Mouse (Mus musculus) megakaryocyte-erythroid progenitor cell, adult 5-6 weeks (primary cell): ENCODE measurements around the gene Oxt. TPM values are rescaled to one million over a fixed set of nuclear protein-coding genes. Genes with fewer than 3 reads are reported as not detected.

Source experiments
- total RNA-seq, 2 experiments: library from RNA; stranded (forward) in 1 of 2; stranded (reverse) in 1 of 2; fragments of 200-1000, 215-1000 nt in 1 of 2; fragments of >200 nt in 1 of 2; fragmentation: Nextera tagmentation in 1 of 2; gene quantifications; 2 replicates each; pipeline ENCODE4 v1.2.3; 2014 to 2017

The Oxt gene
- total RNA-seq, 2 experiments from 2014 or later = not detected

Other genes starting within 250 kb of the Oxt start
- 0.30 and 3.3 TPM in 2 replicates for gene Cpxm1, start 178.6 kb upstream of the Oxt start, total RNA-seq (2014; fragmentation: Nextera tagmentation)
- gene Cpxm1, start 178.6 kb upstream of the Oxt start, total RNA-seq (2017) = 4.0 TPM in 1 of 2 replicates, not detected in the other
- not detected in 2 replicates for gene Gm28372, start 170.9 kb upstream of the Oxt start, total RNA-seq (2014; fragmentation: Nextera tagmentation)
- not detected in 2 replicates for gene Gm28372, start 170.9 kb upstream of the Oxt start, total RNA-seq (2017)
- not detected in 2 replicates for gene 1700020A23Rik, start 170.9 kb upstream of the Oxt start, total RNA-seq (2014; fragmentation: Nextera tagmentation)
- not detected in 2 replicates for gene 1700020A23Rik, start 170.9 kb upstream of the Oxt start, total RNA-seq (2017)
- not detected in 2 replicates for gene Tmem239, start 169.7 kb upstream of the Oxt start, total RNA-seq (2014; fragmentation: Nextera tagmentation)
- gene Tmem239, start 169.7 kb upstream of the Oxt start, total RNA-seq (2017) = not detected in 2 replicates
- gene Vps16, start 151.8 kb upstream of the Oxt start, total RNA-seq (2014; fragmentation: Nextera tagmentation) = 150 and 199 TPM in 2 replicates
- gene Vps16, start 151.8 kb upstream of the Oxt start, total RNA-seq (2017) = 123 and 151 TPM in 2 replicates
- gene Pced1a, start 151.5 kb upstream of the Oxt start, total RNA-seq (2014; fragmentation: Nextera tagmentation) = 5.2 and 7.4 TPM in 2 replicates
- gene Pced1a, start 151.5 kb upstream of the Oxt start, total RNA-seq (2017) = 7.2 and 8.2 TPM in 2 replicates
- 77.0 and 78.4 TPM in 2 replicates for gene Ptpra, start 125.9 kb upstream of the Oxt start, total RNA-seq (2014; fragmentation: Nextera tagmentation)
- gene Ptpra, start 125.9 kb upstream of the Oxt start, total RNA-seq (2017) = 159 and 194 TPM in 2 replicates
- gene Mrps26, start 12.4 kb upstream of the Oxt start, total RNA-seq (2014; fragmentation: Nextera tagmentation) = 101 and 111 TPM in 2 replicates
- 58.3 and 88.6 TPM in 2 replicates for gene Mrps26, start 12.4 kb upstream of the Oxt start, total RNA-seq (2017)
- gene Avp, start 6.4 kb downstream of the Oxt start, total RNA-seq (2014; fragmentation: Nextera tagmentation) = not detected in 2 replicates
- gene Avp, start 6.4 kb downstream of the Oxt start, total RNA-seq (2017) = not detected in 2 replicates
- gene Fastkd5, start 53.9 kb downstream of the Oxt start, total RNA-seq (2014; fragmentation: Nextera tagmentation) = 18.1 and 19.7 TPM in 2 replicates
- 30.6 and 38.4 TPM in 2 replicates for gene Fastkd5, start 53.9 kb downstream of the Oxt start, total RNA-seq (2017)
- gene Ubox5, start 53.9 kb downstream of the Oxt start, total RNA-seq (2014; fragmentation: Nextera tagmentation) = 9.1 and 15.6 TPM in 2 replicates
- 8.3 and 8.5 TPM in 2 replicates for gene Ubox5, start 53.9 kb downstream of the Oxt start, total RNA-seq (2017)
- gene Lzts3, start 66.6 kb downstream of the Oxt start, total RNA-seq (2014; fragmentation: Nextera tagmentation) = 0.79 and 1.2 TPM in 2 replicates
- gene Lzts3, start 66.6 kb downstream of the Oxt start, total RNA-seq (2017) = 0.08 TPM in 1 of 2 replicates, not detected in the other
- 103 and 130 TPM in 2 replicates for gene Ddrgk1, start 88.5 kb downstream of the Oxt start, total RNA-seq (2014; fragmentation: Nextera tagmentation)
- gene Ddrgk1, start 88.5 kb downstream of the Oxt start, total RNA-seq (2017) = 63.3 and 66.2 TPM in 2 replicates
- gene Itpa, start 91.4 kb downstream of the Oxt start, total RNA-seq (2014; fragmentation: Nextera tagmentation) = 67.7 and 103 TPM in 2 replicates
- 80.0 and 86.8 TPM in 2 replicates for gene Itpa, start 91.4 kb downstream of the Oxt start, total RNA-seq (2017)
- gene Slc4a11, start 121.3 kb downstream of the Oxt start, total RNA-seq (2014; fragmentation: Nextera tagmentation) = not detected in 2 replicates
- gene Slc4a11, start 121.3 kb downstream of the Oxt start, total RNA-seq (2017) = 0.08 TPM in 1 of 2 replicates, not detected in the other